ENCODE assay signal across 8 mouse cellular contexts in the genomic region with DNA sequence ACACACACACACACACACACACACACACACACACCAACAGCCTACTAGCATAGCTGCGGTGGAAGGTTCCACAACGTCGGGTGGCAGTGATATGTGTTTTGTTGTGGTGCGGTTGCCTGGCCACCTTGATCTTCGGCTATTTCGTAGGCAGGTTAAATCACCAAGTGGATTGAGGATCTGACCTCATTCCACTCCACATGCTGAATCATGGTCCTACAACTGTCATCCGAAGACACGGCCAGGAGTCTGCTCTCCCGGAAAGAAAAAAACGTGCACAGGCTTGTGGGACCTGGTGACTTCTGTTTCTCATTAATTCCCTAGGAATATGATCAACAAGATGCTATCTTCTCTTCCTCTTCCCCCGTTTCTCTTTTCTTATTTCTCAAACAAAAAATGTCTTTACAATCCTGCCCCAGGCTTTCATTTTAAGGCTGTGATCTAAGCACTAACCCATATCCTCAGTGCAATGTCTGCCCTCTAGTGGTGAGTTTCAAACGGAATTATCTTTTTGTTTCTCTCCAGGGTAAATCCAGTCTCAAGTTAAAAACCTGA. TPM values are rescaled to one million over a fixed set of nuclear protein-coding genes. Genes with fewer than 3 reads are reported as not detected.
DNase-seq lines count a peak whose midpoint lies in the region; ATAC-seq and TF ChIP-seq lines count a peak whose summit lies in the region.

No protein-coding gene starts in this region.

- H3K9ac ChIP-seq in neural tube, embryonic 11.5 days (ENCODE audit: low read length) = no peak overlapping the region

- 68% methylated on average over 12 of the region's 12 CpGs for WGBS in neural tube, embryonic 11.5 days
- WGBS in small intestine, adult 2 months = 44% methylated on average over 12 of the region's 12 CpGs

- TF ChIP-seq POLR2A in small intestine, adult 2 months (IDR thresholded peaks at IDR 0.05; ENCODE audit: low read depth, low read length) = no peak

- no peaks in the 10 kb centered on the region for H3K9me3 ChIP-seq in neural tube, embryonic 11.5 days (ENCODE audit: control insufficient read depth, low read length)

- no peak overlapping the region for H3K4me3 ChIP-seq in neural tube, embryonic 11.5 days (ENCODE audit: low read depth, low read length)
- H3K4me3 ChIP-seq in small intestine, adult 2 months (ENCODE audit: low read depth, low read length) = peak overlapping the region; percentile 49

- peak; percentile 13; the same call in 1 of the 2 replicates for TF ChIP-seq CTCF in small intestine, adult 2 months (IDR thresholded peaks at IDR 0.05; ENCODE audit: extremely low read depth, insufficient read length, insufficient replicate concordance, low read depth, low read length)

- peak; percentile 62 for ATAC-seq in neural tube, embryonic 11.5 days (ENCODE audit: insufficient read depth, low FRiP score, low TSS enrichment)

- H3K36me3 ChIP-seq in neural tube, embryonic 11.5 days (ENCODE audit: control insufficient read depth, insufficient read depth, low read length) = no peaks in the 10 kb centered on the region
- no peaks in the 10 kb centered on the region for H3K36me3 ChIP-seq in small intestine, adult 2 months (ENCODE audit: control insufficient read depth, insufficient read depth, low read length)

- H3K27me3 ChIP-seq in neural tube, embryonic 11.5 days (ENCODE audit: control insufficient read depth, insufficient read depth, low read length) = no peaks in the 10 kb centered on the region
- H3K27me3 ChIP-seq in small intestine, adult 2 months (ENCODE audit: control insufficient read depth, insufficient read depth, low read length) = no peaks in the 10 kb centered on the region

- DNase-seq in neural tube, embryonic 11.5 days (ENCODE audit: low spot score) = peak; percentile 34
- DNase-seq in neural tube, embryonic 10.5 days (ENCODE audit: extremely low spot score, low spot score) = no peak
- peak; percentile 67 for DNase-seq in brain, embryonic 18.5 days (ENCODE audit: low read depth, low spot score)
- DNase-seq in fibroblast of lung, adult 2 months (ENCODE audit: low read depth) = peak; percentile 81
- peak; percentile 41 for DNase-seq in heart, postnatal 4 days
- DNase-seq in layer of hippocampus, adult 9-11 months = peak; percentile 61
- DNase-seq in lung, postnatal 4 days = peak; percentile 20 to 40

- peaks cover 3% of the 10 kb centered on the region for H3K4me1 ChIP-seq in neural tube, embryonic 11.5 days (ENCODE audit: control insufficient read depth, insufficient read depth, low read length)
- H3K4me1 ChIP-seq in small intestine, adult 2 months (ENCODE audit: control insufficient read depth, insufficient read depth, insufficient read length, low read length) = no peaks in the 10 kb centered on the region

- H3K4me2 ChIP-seq in neural tube, embryonic 11.5 days (ENCODE audit: low read depth) = no peak overlapping the region

- no peak overlapping the region for H3K27ac ChIP-seq in neural tube, embryonic 11.5 days (ENCODE audit: low read depth, low read length)
- no peak overlapping the region for H3K27ac ChIP-seq in small intestine, adult 2 months (ENCODE audit: insufficient read depth, low read depth, low read length)

RNA-seq across cellular contexts. Expression of gene Scel, which starts 43.6 kb away (rescaled TPM):
- 0.22 and 0.36 TPM in 2 replicates for polyA plus RNA-seq in neural tube, embryonic 11.5 days (2014; fragmentation: Nextera tagmentation; extraction: Ambion mirVana)
- under 1 TPM in 1 of 2 experiments, not detected in 1; 0.18 TPM for total RNA-seq in heart, postnatal 4 days (2021)
- polyA plus RNA-seq in small intestine, adult 2 months (2012; rRNA removed) = not detected in 2 replicates
